Mouse (Mus musculus): ENCODE results near the gene Hoxd3. TPM values are rescaled to one million over a fixed set of nuclear protein-coding genes. Genes with fewer than 3 reads are reported as not detected.

The Hoxd3 gene
- polyA plus RNA-seq, 1 experiment = not detected

DNA sequence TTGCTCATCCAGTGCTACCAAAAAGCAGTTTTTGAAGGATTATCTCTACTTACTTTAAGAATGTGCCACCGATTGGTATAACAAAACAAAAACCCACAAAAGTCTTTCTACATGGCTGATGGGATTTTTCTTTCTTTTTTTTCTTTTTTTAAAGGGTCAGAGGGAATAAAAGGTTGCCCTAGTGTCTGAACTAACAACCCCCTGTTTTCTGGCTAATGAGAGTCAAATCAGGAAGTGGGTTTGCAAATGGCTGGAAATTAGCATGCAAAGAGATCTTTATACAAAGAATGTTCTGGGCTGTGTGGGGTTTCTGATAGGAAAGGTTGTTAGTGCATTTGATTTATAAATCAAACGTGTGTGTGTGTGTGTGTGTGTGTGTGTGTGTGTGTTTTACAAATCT is 8.7 kb downstream of the Hoxd3 start:
- H3K36me3 ChIP-seq (ENCODE audit: control insufficient read depth, insufficient read depth, low read length, poor library complexity, severe bottlenecking) = no peaks in the 10 kb centered on the region
- TF ChIP-seq CTCF (IDR thresholded peaks at IDR 0.05; ENCODE audit: low read depth, low read length) = no peak
- TF ChIP-seq EP300 (IDR thresholded peaks at IDR 0.05; ENCODE audit: insufficient read depth, low read depth, low read length) = no peak
- no peak for TF ChIP-seq POLR2A (IDR thresholded peaks at IDR 0.05; ENCODE audit: insufficient read depth, low read length)
- H3K4me3 ChIP-seq (ENCODE audit: low read depth, low read length) = no peak overlapping the region
- no peak overlapping the region for H3K9ac ChIP-seq (ENCODE audit: low read depth, poor library complexity, severe bottlenecking)
- H3K27me3 ChIP-seq (ENCODE audit: control insufficient read depth, insufficient read depth, low read length, poor library complexity, severe bottlenecking) = peaks cover 16% of the 10 kb centered on the region
- peaks cover 1% of the 10 kb centered on the region for H3K4me1 ChIP-seq (ENCODE audit: control insufficient read depth, insufficient read depth, low read length)
- no peaks in the 10 kb centered on the region for H3K9me3 ChIP-seq (replicated peaks; ENCODE audit: control insufficient read depth, insufficient read depth, low read length, poor library complexity, severe bottlenecking)
- no peak overlapping the region for H3K27ac ChIP-seq (ENCODE audit: insufficient read depth, low read length)

DNA sequence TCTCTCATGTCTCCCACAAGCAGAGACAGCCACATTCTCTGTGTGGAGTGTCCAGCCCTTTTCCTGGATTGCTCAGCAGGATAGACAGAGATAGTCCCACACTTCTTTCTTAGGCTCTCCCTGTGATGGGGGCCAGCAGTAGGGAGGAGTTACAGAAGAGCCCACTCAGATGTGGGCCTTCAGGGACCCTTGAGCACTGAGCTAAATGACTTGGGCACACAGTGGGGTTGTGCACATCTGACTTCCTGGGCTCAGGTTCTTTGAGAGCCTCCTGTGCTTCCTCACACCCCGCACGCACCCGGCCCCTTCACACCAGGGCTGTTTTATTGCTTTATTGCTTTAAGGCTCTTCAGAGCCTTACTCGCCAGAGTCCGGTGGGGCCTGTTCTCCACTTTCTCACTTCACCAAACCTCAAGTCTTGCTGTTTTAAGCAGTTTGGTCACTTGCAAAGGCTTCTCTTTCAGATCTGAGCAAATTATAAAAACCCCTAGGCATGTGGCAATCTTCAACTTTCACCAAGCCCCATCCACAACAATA is 9.3 kb downstream of the Hoxd3 start:
- H3K4me3 ChIP-seq (ENCODE audit: low read depth, low read length) = no peak overlapping the region
- peaks cover 1% of the 10 kb centered on the region for H3K4me1 ChIP-seq (ENCODE audit: control insufficient read depth, insufficient read depth, low read length)
- H3K27ac ChIP-seq (ENCODE audit: insufficient read depth, low read length) = no peak overlapping the region
- no peaks in the 10 kb centered on the region for H3K9me3 ChIP-seq (replicated peaks; ENCODE audit: control insufficient read depth, insufficient read depth, low read length, poor library complexity, severe bottlenecking)
- no peaks in the 10 kb centered on the region for H3K36me3 ChIP-seq (ENCODE audit: control insufficient read depth, insufficient read depth, low read length, poor library complexity, severe bottlenecking)
- peaks cover 19% of the 10 kb centered on the region for H3K27me3 ChIP-seq (ENCODE audit: control insufficient read depth, insufficient read depth, low read length, poor library complexity, severe bottlenecking)
- TF ChIP-seq EP300 (IDR thresholded peaks at IDR 0.05; ENCODE audit: insufficient read depth, low read depth, low read length) (no peak), POLR2A (IDR thresholded peaks at IDR 0.05; ENCODE audit: insufficient read depth, low read length) (no peak), CTCF (IDR thresholded peaks at IDR 0.05; ENCODE audit: low read depth, low read length) (no peak)
- H3K9ac ChIP-seq (ENCODE audit: low read depth, poor library complexity, severe bottlenecking) = no peak overlapping the region

DNA sequence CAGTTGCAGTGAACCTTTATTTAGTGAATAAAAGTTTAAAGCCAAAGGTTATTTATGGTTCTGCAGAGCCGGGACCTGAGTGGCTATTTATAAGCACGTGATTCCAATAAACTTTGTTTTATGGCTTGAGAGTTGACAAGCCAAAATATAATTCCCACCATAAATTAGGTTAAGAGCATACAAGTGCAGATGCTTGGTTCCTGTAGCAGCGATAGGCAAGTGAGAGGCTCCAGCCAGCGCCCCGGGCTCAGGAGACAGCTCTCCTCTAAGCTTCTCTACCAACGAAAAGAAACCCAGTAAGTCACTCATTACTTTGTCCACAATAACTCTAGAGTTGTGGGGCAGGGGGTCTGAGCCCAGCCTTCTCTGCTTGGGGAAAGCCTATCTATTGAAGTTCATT is 10.2 kb downstream of the Hoxd3 start:
- no peak overlapping the region for H3K27ac ChIP-seq (ENCODE audit: insufficient read depth, low read length)
- no peak overlapping the region for H3K9ac ChIP-seq (ENCODE audit: low read depth, poor library complexity, severe bottlenecking)
- no peak overlapping the region for H3K4me3 ChIP-seq (ENCODE audit: low read depth, low read length)
- H3K36me3 ChIP-seq (ENCODE audit: control insufficient read depth, insufficient read depth, low read length, poor library complexity, severe bottlenecking) = no peaks in the 10 kb centered on the region
- TF ChIP-seq CTCF (IDR thresholded peaks at IDR 0.05; ENCODE audit: low read depth, low read length) (no peak), POLR2A (IDR thresholded peaks at IDR 0.05; ENCODE audit: insufficient read depth, low read length) (no peak), EP300 (IDR thresholded peaks at IDR 0.05; ENCODE audit: insufficient read depth, low read depth, low read length) (no peak)
- no peaks in the 10 kb centered on the region for H3K9me3 ChIP-seq (replicated peaks; ENCODE audit: control insufficient read depth, insufficient read depth, low read length, poor library complexity, severe bottlenecking)
- H3K27me3 ChIP-seq (ENCODE audit: control insufficient read depth, insufficient read depth, low read length, poor library complexity, severe bottlenecking) = peaks cover 25% of the 10 kb centered on the region
- H3K4me1 ChIP-seq (ENCODE audit: control insufficient read depth, insufficient read depth, low read length) = peaks cover 1% of the 10 kb centered on the region

DNA sequence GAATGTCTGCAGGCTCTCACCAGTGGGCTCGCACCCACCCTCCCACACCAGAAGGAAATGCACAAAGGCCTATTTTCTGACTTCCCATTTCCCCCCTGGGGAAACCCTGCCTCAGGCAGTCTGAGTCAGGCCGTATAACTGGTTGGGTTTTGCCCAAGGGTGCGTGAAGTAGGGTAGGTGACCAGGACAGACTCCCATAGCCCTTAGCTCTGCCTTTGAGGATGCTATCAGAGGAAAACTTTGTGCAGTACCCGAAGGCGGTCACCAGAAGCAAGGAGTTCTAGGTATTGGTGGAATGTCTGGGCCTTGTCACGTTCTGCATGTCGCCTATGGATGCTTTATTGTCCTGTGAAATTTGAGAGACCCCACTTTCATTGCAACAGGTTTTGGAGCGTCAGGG is 11.2 kb downstream of the Hoxd3 start:
- TF ChIP-seq EP300 (IDR thresholded peaks at IDR 0.05; ENCODE audit: insufficient read depth, low read depth, low read length) (no peak), POLR2A (IDR thresholded peaks at IDR 0.05; ENCODE audit: insufficient read depth, low read length) (no peak), CTCF (IDR thresholded peaks at IDR 0.05; ENCODE audit: low read depth, low read length) (no peak)
- Histone ChIP-seq H3K27ac (ENCODE audit: insufficient read depth, low read length) (no peak overlapping the region), H3K9ac (ENCODE audit: low read depth, poor library complexity, severe bottlenecking) (no peak overlapping the region), H3K4me3 (ENCODE audit: low read depth, low read length) (no peak overlapping the region), H3K4me1 (ENCODE audit: control insufficient read depth, insufficient read depth, low read length) (peaks cover 1% of the 10 kb centered on the region), H3K27me3 (ENCODE audit: control insufficient read depth, insufficient read depth, low read length, poor library complexity, severe bottlenecking) (peaks cover 30% of the 10 kb centered on the region), H3K36me3 (ENCODE audit: control insufficient read depth, insufficient read depth, low read length, poor library complexity, severe bottlenecking) (no peaks in the 10 kb centered on the region), H3K9me3 (replicated peaks; ENCODE audit: control insufficient read depth, insufficient read depth, low read length, poor library complexity, severe bottlenecking) (no peaks in the 10 kb centered on the region)

DNA sequence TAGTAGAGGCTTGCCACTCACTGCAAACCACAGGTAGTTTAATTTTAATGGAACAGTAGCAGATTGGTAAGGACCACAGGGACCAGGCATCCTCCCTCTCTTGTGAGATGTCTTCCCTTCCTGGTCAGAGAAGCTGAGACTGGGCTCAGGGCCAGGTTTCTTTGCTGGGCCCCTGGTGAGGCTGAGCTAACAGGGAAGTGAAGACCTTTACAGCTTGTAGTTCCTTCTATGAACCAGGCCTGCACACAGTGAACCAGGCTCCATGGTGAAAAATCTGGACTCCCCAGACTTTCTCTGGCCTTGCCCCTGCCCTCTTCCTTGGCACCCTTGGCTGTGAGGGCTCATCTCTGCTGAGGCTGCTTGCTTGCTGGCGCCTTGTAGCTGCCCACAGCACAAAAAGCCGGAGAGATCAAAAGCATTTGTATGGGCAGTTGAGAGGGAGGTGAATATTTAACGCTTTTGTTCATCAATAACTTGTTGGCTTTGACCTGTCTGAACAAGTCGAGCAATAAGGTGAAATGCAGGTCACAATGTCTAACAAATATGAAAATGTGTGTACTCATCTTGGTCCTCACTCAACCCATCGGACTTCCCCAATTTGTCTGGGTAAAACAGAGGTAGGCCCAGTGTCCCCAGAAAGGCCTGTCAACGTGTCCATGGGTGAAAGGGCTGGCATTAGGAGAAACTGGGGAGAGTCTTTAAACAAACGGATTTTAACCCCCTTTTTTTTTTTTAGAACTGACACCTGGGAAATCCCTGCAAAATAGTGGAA is 12.7 kb downstream of the Hoxd3 start:
- Histone ChIP-seq H3K27ac (ENCODE audit: insufficient read depth, low read length) (no peak overlapping the region), H3K4me3 (ENCODE audit: low read depth, low read length) (no peak overlapping the region), H3K9ac (ENCODE audit: low read depth, poor library complexity, severe bottlenecking) (no peak overlapping the region), H3K9me3 (replicated peaks; ENCODE audit: control insufficient read depth, insufficient read depth, low read length, poor library complexity, severe bottlenecking) (no peaks in the 10 kb centered on the region), H3K4me1 (ENCODE audit: control insufficient read depth, insufficient read depth, low read length) (peaks cover 1% of the 10 kb centered on the region), H3K27me3 (ENCODE audit: control insufficient read depth, insufficient read depth, low read length, poor library complexity, severe bottlenecking) (peaks cover 31% of the 10 kb centered on the region), H3K36me3 (ENCODE audit: control insufficient read depth, insufficient read depth, low read length, poor library complexity, severe bottlenecking) (no peaks in the 10 kb centered on the region)
- TF ChIP-seq EP300 (IDR thresholded peaks at IDR 0.05; ENCODE audit: insufficient read depth, low read depth, low read length) = no peak
- TF ChIP-seq POLR2A (IDR thresholded peaks at IDR 0.05; ENCODE audit: insufficient read depth, low read length) = no peak
- TF ChIP-seq CTCF (IDR thresholded peaks at IDR 0.05; ENCODE audit: low read depth, low read length) = no peak

DNA sequence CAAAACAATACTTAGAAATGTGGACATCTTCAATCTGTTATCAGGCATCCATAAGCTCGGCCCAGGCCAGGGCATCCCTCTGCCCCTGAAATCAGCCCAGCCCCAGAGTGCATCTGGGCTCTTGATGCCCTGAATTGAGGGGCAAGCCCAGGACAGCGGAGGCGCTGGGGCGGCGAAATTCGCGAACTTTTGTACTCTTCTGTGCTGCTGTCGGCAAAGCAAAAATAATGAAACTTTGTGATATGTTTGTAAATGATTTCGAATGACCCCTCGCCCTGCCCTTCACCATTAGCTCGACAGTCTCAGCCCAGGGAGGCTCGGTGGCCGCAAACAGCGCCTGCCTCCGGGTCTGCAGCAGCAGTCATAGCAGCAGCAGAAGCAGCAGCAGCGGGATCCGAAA is 13.4 kb downstream of the Hoxd3 start:
- Histone ChIP-seq H3K36me3 (ENCODE audit: control insufficient read depth, insufficient read depth, low read length, poor library complexity, severe bottlenecking) (no peaks in the 10 kb centered on the region), H3K4me1 (ENCODE audit: control insufficient read depth, insufficient read depth, low read length) (no peaks in the 10 kb centered on the region), H3K9me3 (replicated peaks; ENCODE audit: control insufficient read depth, insufficient read depth, low read length, poor library complexity, severe bottlenecking) (no peaks in the 10 kb centered on the region), H3K9ac (ENCODE audit: low read depth, poor library complexity, severe bottlenecking) (no peak overlapping the region), H3K27ac (ENCODE audit: insufficient read depth, low read length) (no peak overlapping the region), H3K27me3 (ENCODE audit: control insufficient read depth, insufficient read depth, low read length, poor library complexity, severe bottlenecking) (peaks cover 31% of the 10 kb centered on the region), H3K4me3 (ENCODE audit: low read depth, low read length) (no peak overlapping the region)
- TF ChIP-seq POLR2A (IDR thresholded peaks at IDR 0.05; ENCODE audit: insufficient read depth, low read length) = no peak
- no peak for TF ChIP-seq CTCF (IDR thresholded peaks at IDR 0.05; ENCODE audit: low read depth, low read length)
- no peak for TF ChIP-seq EP300 (IDR thresholded peaks at IDR 0.05; ENCODE audit: insufficient read depth, low read depth, low read length)

Measured in ES-Bruce4 (cell line).